Comparison of ENCODE assay signal across 8 mouse cellular contexts in genomic region chr17:12880178-12880577, GRCm38 (mm10). TPM values are rescaled to one million over a fixed set of nuclear protein-coding genes. Genes with fewer than 3 reads are reported as not detected.
A peak's percentile ranks its signal among the peaks of the same experiment; 100 is the strongest.
DNase-seq lines count a peak whose midpoint lies in the region; ATAC-seq and TF ChIP-seq lines count a peak whose summit lies in the region.

No protein-coding gene starts in this region.

- TF ChIP-seq POLR2A in lung, adult 2 months (IDR thresholded peaks at IDR 0.05; ENCODE audit: borderline replicate concordance, extremely low read depth, low read depth, low read length), result no peak

- TF ChIP-seq CTCF in G1E (IDR thresholded peaks at IDR 0.05; ENCODE audit: low read depth, low read length), result peak; percentile 78
- TF ChIP-seq CTCF in layer of hippocampus, adult 2 months (conservative IDR thresholded peaks at IDR 0.05), result peak; percentile 90
- peak; percentile 57 for TF ChIP-seq CTCF in lung, adult 2 months (IDR thresholded peaks at IDR 0.05; ENCODE audit: insufficient read depth, low read length)

- H3K4me3 ChIP-seq in G1E (ENCODE audit: low read depth, low read length), result no peak overlapping the region
- peak overlapping the region; percentile 43 for H3K4me3 ChIP-seq in layer of hippocampus, adult 2 months
- H3K4me3 ChIP-seq in lung, adult 2 months (replicated peaks; ENCODE audit: extremely low read depth, low read depth, low read length), result no peak overlapping the region

- peaks cover 6% of the 10 kb centered on the region for H3K4me1 ChIP-seq in G1E (ENCODE audit: insufficient read depth, low read depth, low read length)
- H3K4me1 ChIP-seq in lung, adult 2 months (ENCODE audit: control insufficient read depth, insufficient read depth, low read length), result no peaks in the 10 kb centered on the region

- H3K9me3 ChIP-seq in G1E (replicated peaks), result no peaks in the 10 kb centered on the region

- DNase-seq in G1E (ENCODE audit: low spot score), result peak; percentile 52
- peak; percentile 80 to 85 for DNase-seq in cerebellum, adult 18-20 months
- peak; percentile 90 for DNase-seq in forelimb bud, embryonic 11.5 days (ENCODE audit: low read depth, low spot score)
- DNase-seq in heart, postnatal 4 days, result peak; percentile 89
- peak; percentile 83 to 89 for DNase-seq in layer of hippocampus, adult 2 months (ENCODE audit: low spot score in 2 of 2)
- peak; percentile 73 for DNase-seq in lung, adult 2 months
- peak; percentile 46 to 63 for DNase-seq in thymus, adult 18-20 months

- 2% methylated on average over 14 of the region's 14 CpGs for WGBS in lung, adult 2 months

- H3K27ac ChIP-seq in layer of hippocampus, adult 2 months, result no peak overlapping the region

- 0 out of 2 replicates have a peak, but pooled peaks have one; percentile 34 for ATAC-seq in G1E (ENCODE audit: extremely low read depth, insufficient number of reproducible peaks, low FRiP score, poor library complexity, severe bottlenecking)
- ATAC-seq in neutrophil, adult 5-6 weeks (ENCODE audit: extremely low read depth, insufficient number of reproducible peaks, low FRiP score, poor library complexity, severe bottlenecking), result peak; percentile 58; the same call in 1 of the 2 replicates

- H3K36me3 ChIP-seq in G1E (replicated peaks), result no peaks in the 10 kb centered on the region

- peaks cover 45% of the 10 kb centered on the region for H3K27me3 ChIP-seq in G1E (ENCODE audit: insufficient read depth, low read length)

RNA-seq across cellular contexts. Expression of gene Mrgprh, which starts 4.3 kb away (rescaled TPM):
- total RNA-seq in G1E (2014; fragmentation: Nextera tagmentation) (not detected in 2 replicates), G1E (2017) (0.06 and 0.11 TPM in 2 replicates)
- not detected in 2 replicates for polyA plus RNA-seq in G1E (2012)
- under 1 TPM; 0.36 to 0.95 TPM for total RNA-seq in heart, postnatal 4 days (2021)
- total RNA-seq in layer of hippocampus, adult 2 months (2021), result under 1 TPM in 1 of 2 experiments, not detected in 1; 0.25 TPM
- 0.09 and 0.31 TPM in 2 replicates for polyA plus RNA-seq in lung, adult 2 months (2012; rRNA removed)
- not detected in 2 replicates for total RNA-seq in neutrophil, adult 5-6 weeks (2017)

RNA-seq across cellular contexts. Expression of gene Mas1, which starts 12.2 kb away (rescaled TPM):
- total RNA-seq in G1E (2014; fragmentation: Nextera tagmentation) (not detected in 2 replicates), G1E (2017) (0.17 TPM in 1 of 2 replicates, not detected in the other)
- polyA plus RNA-seq in G1E (2012), result not detected in 2 replicates
- under 1 TPM; 0.34 to 0.41 TPM for total RNA-seq in heart, postnatal 4 days (2021)
- 10 to 100 TPM; 56.2 to 56.3 TPM for total RNA-seq in layer of hippocampus, adult 2 months (2021)
- 0.12 TPM in 1 of 2 replicates, not detected in the other for polyA plus RNA-seq in lung, adult 2 months (2012; rRNA removed)
- not detected in 2 replicates for total RNA-seq in neutrophil, adult 5-6 weeks (2017)

RNA-seq across cellular contexts. Expression of gene Pnldc1, which starts 29.9 kb away (rescaled TPM):
- total RNA-seq in G1E (2014; fragmentation: Nextera tagmentation) (3.8 TPM in 1 of 2 replicates, not detected in the other), G1E (2017) (0.52 and 1.5 TPM in 2 replicates)
- 0.04 TPM in 1 of 2 replicates, not detected in the other for polyA plus RNA-seq in G1E (2012)
- total RNA-seq in heart, postnatal 4 days (2021), result 1 to 10 TPM; 1.5 to 1.8 TPM
- 1 to 10 TPM; 3.9 to 6.2 TPM for total RNA-seq in layer of hippocampus, adult 2 months (2021)
- 1.3 and 1.9 TPM in 2 replicates for polyA plus RNA-seq in lung, adult 2 months (2012; rRNA removed)
- 1.8 and 2.9 TPM in 2 replicates for total RNA-seq in neutrophil, adult 5-6 weeks (2017)

RNA-seq across cellular contexts. Expression of gene Tcp1, which starts 35.3 kb away (rescaled TPM):
- total RNA-seq in G1E (2014; fragmentation: Nextera tagmentation) (429 and 451 TPM in 2 replicates), G1E (2017) (889 and 1,033 TPM in 2 replicates)
- polyA plus RNA-seq in G1E (2012), result 25.9 and 56.3 TPM in 2 replicates
- total RNA-seq in heart, postnatal 4 days (2021), result 100 to 1,000 TPM; 292 to 296 TPM
- total RNA-seq in layer of hippocampus, adult 2 months (2021), result 100 to 1,000 TPM; 201 to 208 TPM
- polyA plus RNA-seq in lung, adult 2 months (2012; rRNA removed), result 39.7 and 47.7 TPM in 2 replicates
- total RNA-seq in neutrophil, adult 5-6 weeks (2017), result 214 and 302 TPM in 2 replicates

RNA-seq across cellular contexts. Expression of gene Mrpl18, which starts 36.0 kb away (rescaled TPM):
- total RNA-seq in G1E (2014; fragmentation: Nextera tagmentation), result 114 and 118 TPM in 2 replicates
- 227 and 231 TPM in 2 replicates for total RNA-seq in G1E (2017)
- polyA plus RNA-seq in G1E (2012), result 52.4 and 103 TPM in 2 replicates
- 100 to 1,000 TPM; 162 to 168 TPM for total RNA-seq in heart, postnatal 4 days (2021)
- 10 to 100 TPM; 60.9 to 68.9 TPM for total RNA-seq in layer of hippocampus, adult 2 months (2021)
- polyA plus RNA-seq in lung, adult 2 months (2012; rRNA removed), result 18.8 and 19.3 TPM in 2 replicates
- 44.6 and 45.9 TPM in 2 replicates for total RNA-seq in neutrophil, adult 5-6 weeks (2017)

Comparison
In these comparisons a context has a peak if more than half of its experiments do, and no peak if none do; other contexts are left out.
1. RNA of gene Mas1, which starts 12.2 kb away (total RNA-seq): 56.2 to 56.3 TPM in layer of hippocampus, adult 2 months; 0.34 to 0.41 TPM in heart, postnatal 4 days, 0.17 TPM in G1E and not detected in neutrophil, adult 5-6 weeks; every median in the first group is over 10 times any median in the second.
2. Peak in every context shown above with its lines, with median percentiles within 50 percentile points of each other: DNase-seq and CTCF ChIP-seq.